Mouse (Mus musculus) urinary bladder, postnatal 14 days (tissue): ENCODE measurements around the gene Cbs.

Experiments
- DNase-seq: peaks from one replicate; pipeline ENCODE4 v3.0.0; 2021; ENCODE audit warnings: low spot score

Gene Cbs

DNA sequence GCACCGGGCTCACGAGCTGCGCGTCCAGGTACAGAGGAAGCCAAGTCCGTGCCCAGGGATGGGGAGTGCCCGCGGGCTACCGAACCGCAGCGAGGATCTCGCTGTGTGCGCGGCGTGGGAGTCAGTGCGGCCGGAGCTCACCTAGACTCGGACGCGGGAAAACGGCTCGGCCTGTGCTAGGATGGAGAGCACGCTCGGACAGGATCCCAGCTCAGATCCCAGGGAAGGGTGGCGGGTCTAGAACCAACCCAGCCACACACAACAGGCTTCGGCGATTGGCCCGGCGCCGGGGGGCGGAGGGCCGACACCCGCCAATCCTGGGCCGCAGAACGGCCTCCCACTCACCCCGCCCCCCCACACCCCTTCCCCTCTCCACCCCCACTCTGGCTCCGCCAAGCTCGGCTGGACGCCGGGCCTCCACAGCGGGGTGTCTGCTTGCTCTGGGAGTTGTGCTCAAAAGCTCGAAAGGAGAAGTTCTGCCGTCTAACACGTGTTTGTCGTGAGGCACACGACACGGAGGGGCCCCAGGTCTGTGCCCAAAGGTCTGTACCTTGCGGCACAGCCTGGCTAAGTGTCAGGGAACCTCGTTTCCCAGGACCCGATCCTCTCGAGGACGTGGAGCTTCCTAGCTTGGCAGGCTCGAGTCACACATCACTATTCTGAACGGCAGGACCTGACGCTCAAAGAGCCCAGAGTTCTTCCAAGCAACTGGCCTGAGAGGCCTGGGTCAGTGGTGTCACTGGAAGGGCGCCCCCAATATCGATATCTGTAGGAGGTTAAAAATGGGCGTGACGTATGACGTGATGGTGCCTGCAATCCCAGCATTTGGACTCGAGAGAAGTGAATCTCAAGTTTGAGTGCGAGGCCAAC, at the start of gene Cbs:
Gene Cbs, minus strand, starts transcription at position 297 of the 870 bp plus-strand sequence.
- peak; percentile 82 for DNase-seq

DNA sequence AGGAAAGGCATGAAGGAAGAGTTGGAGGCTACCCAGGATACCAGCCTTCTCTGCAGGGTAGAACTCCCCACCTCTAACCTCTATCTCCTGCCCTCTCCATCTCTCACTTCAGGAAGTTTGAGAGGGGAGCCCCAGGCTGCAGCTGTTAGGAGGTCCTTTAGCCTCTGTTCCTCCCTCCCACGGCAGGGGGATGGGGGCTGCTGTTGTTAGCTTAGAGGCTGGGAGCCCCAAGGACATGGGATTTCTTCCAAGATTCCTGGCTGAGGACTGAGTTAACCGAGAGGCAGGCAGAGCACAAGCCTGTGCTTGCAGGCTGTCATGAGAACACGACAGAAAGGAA, 49.2 kb upstream of the Cbs start:
- peak; percentile 15 for DNase-seq

DNA sequence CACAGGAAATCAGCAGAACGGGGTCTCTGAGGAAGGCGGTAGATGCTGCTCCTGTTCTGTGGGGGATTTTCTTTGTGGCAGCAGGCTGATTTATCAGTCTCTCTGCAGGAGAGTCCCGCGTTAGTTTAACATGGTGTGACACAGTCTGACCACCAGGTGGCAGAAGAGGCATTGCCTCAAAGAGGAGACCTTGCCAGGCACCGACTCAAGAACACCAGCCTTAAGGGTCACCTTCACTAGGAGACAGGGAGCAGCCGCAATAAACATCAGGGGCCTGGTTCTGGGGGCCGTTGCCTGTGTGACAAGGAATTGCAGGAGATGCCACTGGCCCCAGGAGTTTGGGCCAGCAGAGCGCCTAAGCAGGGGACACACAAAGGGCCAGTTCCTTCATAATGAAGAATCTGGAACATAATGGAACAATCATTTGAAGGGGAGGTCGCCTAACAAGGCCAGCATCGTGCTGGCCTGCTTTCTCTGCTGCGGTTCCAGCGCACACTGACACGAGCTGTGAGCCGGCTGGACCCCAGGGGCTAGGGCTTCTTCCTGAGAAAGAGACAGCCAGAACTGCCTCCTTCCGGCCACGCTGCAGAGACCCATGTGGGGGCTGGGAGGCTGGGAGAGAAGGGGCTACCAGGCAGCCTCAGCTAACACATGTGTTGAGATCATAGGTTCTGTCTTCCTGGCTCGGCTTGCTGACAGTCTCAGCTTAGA, 48.6 kb upstream of the Cbs start:
- peak; percentile 88 for DNase-seq

DNA sequence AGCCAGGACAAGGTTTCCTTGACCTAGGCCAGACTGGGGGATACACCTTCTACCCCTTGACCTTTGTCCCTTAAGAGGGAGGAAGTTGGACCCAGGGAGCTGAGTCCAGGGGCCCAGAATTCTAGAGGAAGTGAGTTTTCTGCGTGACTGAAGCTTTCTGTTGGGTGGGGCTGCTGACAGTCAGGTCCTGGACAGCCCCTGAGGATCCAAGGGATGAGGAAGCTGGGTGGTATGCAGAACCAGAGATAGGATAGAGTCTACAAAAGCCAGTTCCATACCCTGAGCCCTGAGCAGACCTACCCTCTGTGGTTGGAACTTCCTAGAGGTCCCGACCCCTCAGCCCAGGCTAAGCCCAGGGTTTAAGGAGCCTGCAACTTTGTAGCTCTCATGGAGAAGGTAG, 43.4 kb upstream of the Cbs start:
- no peak for DNase-seq

GRCm38 (mm10) chr17:31677507-31677906, 40.5 kb upstream of the Cbs start, which contains the start of gene Cryaa:
Cryaa (plus strand) TSS chr17:31677807.
- no peak for DNase-seq

DNA sequence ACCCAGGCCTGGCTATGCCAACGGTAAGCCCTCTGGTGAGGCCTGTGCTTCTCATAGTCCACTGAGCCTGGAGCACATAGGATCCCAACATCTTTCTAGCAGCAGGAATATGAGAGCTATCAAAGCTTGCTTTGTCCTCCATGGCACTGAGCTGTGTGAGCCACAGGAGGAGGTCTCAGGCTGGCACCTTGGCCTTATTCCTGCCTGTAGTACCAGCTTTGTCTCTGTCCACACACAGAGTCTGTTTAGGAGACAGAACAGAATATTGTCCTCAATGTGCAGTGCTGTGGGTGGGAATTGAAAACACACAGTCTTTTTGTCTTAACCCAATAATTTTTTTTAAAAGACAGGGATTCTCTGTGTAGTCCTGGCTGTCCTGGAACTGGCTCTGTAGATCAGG, 37.4 kb upstream of the Cbs start:
- DNase-seq, result no peak

DNA sequence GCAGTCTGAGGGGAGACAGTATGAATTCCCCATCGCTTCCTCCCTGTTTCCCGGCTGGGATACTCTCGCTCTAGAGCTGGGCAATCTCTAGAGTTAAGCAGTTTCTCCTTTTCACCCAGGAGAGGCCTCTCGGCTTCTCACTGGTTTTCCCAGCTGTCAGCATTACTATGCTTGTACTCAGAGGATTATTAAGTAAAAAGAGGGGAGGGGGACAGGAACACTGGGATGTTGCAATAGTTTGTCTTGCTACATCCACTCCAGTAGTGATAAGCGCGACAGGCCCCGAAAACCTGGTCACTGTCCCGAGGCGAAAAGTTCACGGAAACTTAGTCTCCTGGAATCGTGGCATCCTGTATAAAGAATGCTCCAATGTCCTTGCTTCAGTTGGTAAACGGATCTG, 35.2 kb upstream of the Cbs start:
- no peak for DNase-seq

DNA sequence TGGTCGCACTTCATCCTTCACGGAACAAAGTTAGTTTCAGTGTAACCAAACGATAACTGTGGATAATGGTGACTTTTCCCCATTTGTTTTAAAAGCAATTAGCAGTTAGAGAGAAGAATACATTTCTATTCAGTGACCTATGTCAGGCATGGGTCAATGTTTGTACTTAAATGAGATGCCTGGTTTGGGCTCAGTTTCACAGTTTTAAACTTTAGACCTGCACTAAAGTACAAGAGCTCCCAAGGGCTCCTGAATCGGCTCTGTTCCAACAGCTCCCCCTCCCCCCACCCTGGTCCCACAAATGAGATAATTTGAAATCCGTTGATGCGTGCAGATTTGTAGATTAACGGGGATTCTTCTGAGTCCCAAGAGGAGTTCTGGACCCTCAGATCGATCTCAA, 34.7 kb upstream of the Cbs start:
- DNase-seq, result no peak

DNA sequence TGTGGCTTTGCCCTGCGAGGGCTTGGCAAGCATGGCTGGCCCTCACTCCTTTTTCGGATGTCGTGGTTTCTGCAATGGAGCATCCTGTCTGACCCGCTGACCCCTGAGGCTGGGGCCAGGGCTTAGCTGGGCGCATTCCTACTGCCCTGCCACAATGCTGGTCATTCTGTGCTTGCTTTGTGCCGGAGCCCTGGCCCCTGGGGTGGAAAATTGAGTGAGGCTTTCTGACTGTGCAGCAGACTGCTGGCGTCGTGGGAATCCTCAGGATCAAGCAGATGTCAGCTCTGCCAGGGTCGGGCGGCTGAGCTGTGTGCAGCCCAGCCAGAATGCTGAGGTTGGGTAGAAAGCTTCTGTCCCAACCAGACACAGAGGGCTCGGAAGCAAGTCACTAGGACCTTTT, 33.1 kb upstream of the Cbs start:
- no peak for DNase-seq

DNA sequence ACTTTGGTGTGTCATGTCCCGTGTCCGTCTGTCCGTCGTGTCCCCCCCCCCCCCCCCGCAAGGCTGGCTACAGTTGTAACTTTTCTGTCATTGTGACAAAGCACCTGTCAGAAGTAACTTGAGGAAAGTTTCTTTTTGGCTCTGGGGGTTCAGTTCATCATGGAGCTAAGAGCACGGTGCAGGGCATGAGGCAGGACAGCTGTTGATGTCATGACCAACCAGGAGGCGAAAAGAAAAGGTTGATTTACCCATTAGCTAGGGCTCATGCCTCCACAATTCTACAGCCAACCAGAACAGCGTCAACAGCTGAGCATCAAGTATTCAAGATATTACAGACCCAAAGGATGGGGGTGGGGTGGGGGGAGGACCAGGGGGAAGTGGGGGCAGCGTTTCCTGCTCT, 31.3 kb upstream of the Cbs start:
- DNase-seq, result no peak

DNA sequence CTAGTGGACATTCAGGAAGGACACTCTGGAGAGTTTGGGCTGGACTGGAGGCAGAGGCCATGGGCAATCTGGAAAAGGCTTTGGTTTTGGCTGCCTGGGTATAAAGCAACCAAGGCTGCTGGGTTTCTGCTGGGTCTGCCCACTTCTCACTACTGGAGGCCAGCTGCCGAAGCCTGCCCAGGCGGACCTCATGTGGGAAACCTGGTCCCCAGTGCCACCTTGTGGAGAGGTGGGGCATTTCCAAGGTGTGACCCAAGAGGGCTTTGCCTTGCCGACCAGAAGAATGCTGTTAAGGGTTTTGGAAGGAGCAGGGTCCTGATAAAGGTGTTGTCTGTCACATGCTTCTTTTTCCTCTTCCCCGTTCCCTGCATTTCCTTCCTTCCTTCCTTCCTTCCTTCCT, 27.7 kb upstream of the Cbs start:
- DNase-seq, result peak; percentile 88

GRCm38 (mm10) chr17:31662855-31663254, 25.8 kb upstream of the Cbs start:
- no peak for DNase-seq

DNA sequence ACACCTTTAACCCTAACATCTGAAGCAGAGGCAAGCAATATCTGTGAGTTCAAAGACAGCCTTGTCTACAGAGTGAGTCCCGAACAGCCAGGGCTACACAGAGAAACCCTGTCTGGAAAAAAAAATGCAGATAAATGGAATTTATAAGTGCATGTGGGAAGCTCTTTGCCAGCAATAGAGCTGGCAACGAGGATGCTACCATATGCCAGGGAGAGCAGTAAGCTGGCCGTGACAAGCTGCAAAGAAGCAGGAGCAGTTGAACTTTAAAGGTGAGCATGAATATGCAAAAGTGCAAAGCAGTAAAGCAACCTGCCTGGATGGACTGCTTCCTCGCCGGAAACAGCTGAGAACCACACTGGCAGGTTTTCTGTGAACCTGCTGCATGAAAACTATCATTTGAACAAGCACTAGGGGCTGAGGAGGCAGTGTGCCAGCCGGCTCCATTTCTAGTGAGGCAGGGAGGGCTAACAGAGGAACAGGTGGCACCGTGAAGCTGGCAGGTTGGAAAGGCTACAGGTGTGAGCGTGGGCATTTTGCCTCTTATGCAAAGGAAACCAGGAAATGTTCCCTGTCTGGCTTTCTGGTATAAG, 23.7 kb upstream of the Cbs start:
- peak; percentile 17 for DNase-seq

DNA sequence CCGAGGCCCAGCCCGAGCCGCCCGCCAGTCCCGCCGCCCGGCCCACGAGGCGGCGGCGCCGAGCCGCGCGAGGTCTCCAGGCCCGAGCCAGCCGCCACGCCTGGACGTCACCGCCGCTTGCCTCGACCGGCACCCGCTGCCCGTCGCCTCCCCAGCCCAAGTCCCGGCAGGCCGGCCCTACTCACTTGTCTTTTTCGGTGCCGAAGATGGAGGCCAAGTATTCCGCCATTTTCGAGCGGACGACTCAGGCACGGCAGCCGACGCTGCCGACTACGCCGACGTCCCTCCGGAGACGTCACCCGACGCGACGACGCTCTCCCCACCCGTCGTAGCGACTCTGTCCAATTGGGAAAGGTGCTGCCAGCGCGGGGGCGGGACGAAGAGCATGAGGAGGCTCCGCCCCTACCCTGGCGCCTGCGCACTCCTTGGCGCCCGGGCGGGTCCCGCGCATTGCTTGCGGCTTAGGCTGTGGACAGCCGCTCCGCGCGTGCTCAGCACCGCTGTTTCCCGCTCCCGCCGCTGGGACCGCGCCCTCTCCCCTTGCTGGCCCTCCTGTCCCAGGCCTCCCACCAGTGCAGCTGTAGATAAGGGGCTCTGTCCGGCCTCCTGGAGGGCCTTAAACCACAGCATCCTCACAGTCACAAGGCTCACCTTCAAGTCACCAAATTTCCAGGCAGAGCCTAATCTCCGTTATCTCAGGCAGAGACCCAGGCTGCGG, 21.6 kb upstream of the Cbs start, which contains the start of gene U2af1:
Gene U2af1, minus strand, starts transcription at position 425 of the 718 bp plus-strand sequence.
- DNase-seq, result peak; percentile 99

DNA sequence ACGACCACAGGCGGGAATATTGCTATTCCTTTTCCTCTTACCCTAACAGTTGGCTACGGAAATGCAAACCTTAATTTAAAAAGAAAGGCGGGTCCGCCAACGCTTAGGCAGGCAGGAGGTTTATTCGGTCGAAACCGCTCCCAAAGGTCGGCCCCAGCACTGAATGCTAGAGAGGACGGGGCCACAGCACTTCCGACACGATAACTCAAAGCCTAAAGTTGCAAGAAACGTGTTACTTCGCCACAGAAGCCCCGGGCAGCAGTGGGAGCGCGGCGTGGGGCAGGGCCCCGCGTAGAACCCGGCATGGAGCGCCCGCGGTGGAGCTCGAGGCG, 21.1 kb upstream of the Cbs start:
- DNase-seq, result peak; percentile 11

DNA sequence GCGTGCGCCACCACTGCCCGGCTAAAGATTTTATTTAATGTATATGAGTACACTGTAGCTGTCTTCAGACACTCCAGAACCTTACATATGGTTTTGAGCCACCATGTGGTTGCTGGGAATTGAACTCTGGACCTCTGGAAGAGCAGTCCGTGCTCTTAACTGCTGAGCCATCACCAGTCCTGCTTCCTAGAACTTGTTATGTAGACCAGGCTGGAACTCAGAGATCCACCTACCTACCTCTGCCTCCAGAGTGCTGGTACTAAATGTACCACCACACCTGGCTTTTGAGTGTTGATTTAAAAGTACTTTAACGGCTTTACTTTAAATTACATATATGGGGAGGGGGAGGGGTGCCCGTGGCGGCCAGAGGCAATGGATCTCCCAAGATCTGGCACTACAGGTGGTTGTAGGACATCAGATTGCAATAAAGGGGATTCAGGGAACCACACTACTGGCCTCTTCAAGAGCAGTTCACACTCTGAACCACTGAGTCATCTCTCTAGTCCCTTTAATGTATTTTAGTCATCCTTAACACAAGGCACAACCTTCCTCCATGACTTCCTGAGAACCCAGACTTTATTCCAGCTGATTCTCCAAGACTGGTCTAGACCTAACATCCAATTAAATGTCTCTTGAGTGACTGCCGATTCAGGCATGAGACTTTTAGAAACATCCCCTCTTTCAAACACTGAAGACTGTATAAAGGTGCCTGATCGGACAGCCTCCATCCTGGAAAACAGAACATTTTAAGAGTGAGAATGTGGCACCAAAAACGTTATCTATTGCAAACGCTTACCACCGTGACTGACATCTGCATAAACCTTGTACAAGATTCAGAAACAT, 20.3 kb upstream of the Cbs start:
- DNase-seq, result no peak

GRCm38 (mm10) chr17:31656682-31657081, 19.6 kb upstream of the Cbs start:
- no peak for DNase-seq

GRCm38 (mm10) chr17:31655366-31655765, 18.3 kb upstream of the Cbs start:
- DNase-seq, result no peak

DNA sequence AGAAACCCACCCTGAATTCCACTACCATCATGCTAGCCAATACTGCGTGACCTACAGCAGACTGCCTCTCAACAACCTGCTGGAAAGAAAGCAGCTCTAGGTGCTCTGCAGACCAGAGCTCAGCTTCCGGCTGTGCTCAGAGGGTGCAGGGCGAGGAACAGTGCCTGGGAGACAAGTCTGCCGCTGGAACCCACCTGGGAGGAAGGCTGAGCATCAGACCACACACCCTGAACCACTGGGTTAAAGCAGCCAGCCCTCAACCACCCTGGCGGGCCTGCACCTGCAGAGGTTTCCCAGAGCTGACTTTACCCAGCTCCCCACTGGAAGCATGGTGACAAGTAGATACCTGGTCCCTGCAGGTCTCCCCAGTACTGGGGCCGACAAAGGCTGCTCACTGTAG, 16.2 kb upstream of the Cbs start:
- no peak for DNase-seq

GRCm38 (mm10) chr17:31652152-31652551, 15.1 kb upstream of the Cbs start:
- DNase-seq, result no peak

GRCm38 (mm10) chr17:31646199-31647002, 9.4 kb upstream of the Cbs start:
- no peak for DNase-seq
